Mouse (Mus musculus) 416B (cell line): ENCODE results near the gene Dnaja3.

Source experiments
- DNase-seq: peaks from one replicate; pipeline ENCODE4 v3.0.0; 2011; ENCODE audit warnings: low read depth

Gene Dnaja3

GRCm38 (mm10) chr16:4643670-4644419 lies 4.1 kb downstream of the Dnaja3 start:
- no peak for DNase-seq

- DNase-seq, result no peak
Measured at GRCm38 (mm10) chr16:4645867-4646266, 6.1 kb downstream of the Dnaja3 start.

GRCm38 (mm10) chr16:4646831-4647230 lies 7.0 kb downstream of the Dnaja3 start:
- no peak for DNase-seq

GRCm38 (mm10) chr16:4647651-4648141 lies 7.9 kb downstream of the Dnaja3 start:
- DNase-seq, result no peak

GRCm38 (mm10) chr16:4648416-4649023 lies 8.7 kb downstream of the Dnaja3 start:
- no peak for DNase-seq

- no peak for DNase-seq
Measured at GRCm38 (mm10) chr16:4649211-4649610, 9.4 kb downstream of the Dnaja3 start.

GRCm38 (mm10) chr16:4649692-4650091 lies 9.9 kb downstream of the Dnaja3 start:
- no peak for DNase-seq

GRCm38 (mm10) chr16:4650161-4650560 lies 10.4 kb downstream of the Dnaja3 start:
- no peak for DNase-seq

GRCm38 (mm10) chr16:4651081-4651480 lies 11.3 kb downstream of the Dnaja3 start:
- no peak for DNase-seq

- DNase-seq, result no peak
Measured at GRCm38 (mm10) chr16:4651624-4652023, 11.8 kb downstream of the Dnaja3 start.

GRCm38 (mm10) chr16:4652707-4653416 lies 13.1 kb downstream of the Dnaja3 start:
- DNase-seq, result no peak

GRCm38 (mm10) chr16:4654706-4655105 lies 14.9 kb downstream of the Dnaja3 start:
- DNase-seq, result no peak

GRCm38 (mm10) chr16:4655251-4655734 lies 15.5 kb downstream of the Dnaja3 start:
- no peak for DNase-seq

GRCm38 (mm10) chr16:4655764-4656570 lies 16.2 kb downstream of the Dnaja3 start:
- DNase-seq, result peak; percentile 13

- DNase-seq, result no peak
Measured at GRCm38 (mm10) chr16:4656571-4657081, 16.8 kb downstream of the Dnaja3 start.

GRCm38 (mm10) chr16:4658781-4659245 lies 19.0 kb downstream of the Dnaja3 start:
- DNase-seq, result no peak

- no peak for DNase-seq
Measured at GRCm38 (mm10) chr16:4659326-4659725, 19.5 kb downstream of the Dnaja3 start.

GRCm38 (mm10) chr16:4661605-4662004 lies 21.8 kb downstream of the Dnaja3 start:
- DNase-seq, result no peak

- no peak for DNase-seq
Measured at GRCm38 (mm10) chr16:4663806-4664205, 24.0 kb downstream of the Dnaja3 start.

- no peak for DNase-seq
Measured at GRCm38 (mm10) chr16:4665726-4666125, 25.9 kb downstream of the Dnaja3 start.

- DNase-seq, result peak; percentile 82
Measured at GRCm38 (mm10) chr16:4667190-4667808, 27.5 kb downstream of the Dnaja3 start.
